Mouse (Mus musculus) ES-E14 (cell line): ENCODE measurements around the gene Srp14.

ENCODE experiments used
- CHD2 ChIP-seq: IDR thresholded peaks from 2 replicates; pipeline ENCODE4 v1.6.1; 2014; ENCODE audit warnings: mild to moderate bottlenecking, low read depth, low read length, inconsistent platforms
- HCFC1 ChIP-seq: IDR thresholded peaks from 2 replicates; pipeline ENCODE4 v1.6.1; 2012; ENCODE audit warnings: low read length, inconsistent platforms, borderline replicate concordance; ENCODE audit not compliant: insufficient read depth
- MAFK ChIP-seq: IDR thresholded peaks from 2 replicates; pipeline ENCODE4 v1.6.1; 2014; ENCODE audit warnings: mild to moderate bottlenecking, low read depth, low read length, inconsistent platforms; ENCODE audit not compliant: insufficient read depth
- ZC3H11A ChIP-seq: IDR thresholded peaks from 2 replicates; pipeline ENCODE4 v1.6.1; 2012; ENCODE audit warnings: low read depth, mild to moderate bottlenecking, inconsistent platforms, low read length, borderline replicate concordance

DNA sequence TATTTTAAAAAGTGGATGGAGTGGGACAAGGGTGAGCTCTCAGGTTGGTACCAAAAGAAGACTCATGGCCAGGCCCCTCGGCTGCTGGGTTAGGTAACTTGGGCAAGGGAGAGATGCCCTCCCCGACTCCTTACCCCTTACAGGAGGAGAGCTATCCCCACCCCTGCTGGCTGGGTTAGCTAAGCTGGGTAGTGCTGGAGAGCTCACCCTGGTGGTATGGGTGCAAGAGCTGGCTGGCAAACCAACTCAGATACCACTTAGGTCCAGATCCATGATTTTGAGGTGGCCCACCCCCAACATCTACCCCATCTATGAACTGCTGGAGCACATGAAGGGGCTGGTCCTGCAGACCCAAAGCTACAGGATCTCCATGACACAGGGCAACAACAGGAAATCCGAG lies 45.3 kb upstream of the Srp14 start:
- no peak for TF ChIP-seq MAFK
- TF ChIP-seq ZC3H11A = no peak
- TF ChIP-seq CHD2 = no peak
- no peak for TF ChIP-seq HCFC1
